Mouse (Mus musculus) mouse embryonic stem cell (cell line): Measurements from ENCODE around the gene Prkra.

Experiments
- in situ Hi-C, 2 experiments: fragments of 300-500 bp; cut with MboI; formaldehyde crosslinking; loops; 1 replicate in 1 of 2; 3 replicates in 1 of 2; pipeline ENCODE4 v1.14.3; 2019 to 2020; ENCODE audit warnings: low sequenced_read_pairs in 2 of 2, low pct_unique_long_range_greater_than_20kb in 1 of 2, mixed read lengths in 1 of 2; ENCODE audit not compliant: unreplicated experiment in 1 of 2

Gene Prkra

GRCm38 (mm10) chr2:76647883-76648570, at the start of gene Prkra, which contains the start of gene Pjvk:
Prkra (minus strand) TSS chr2:76648015.
Pjvk (plus strand) TSS chr2:76648476.
- in situ Hi-C loops, result no loop called here

GRCm38 (mm10) chr2:76695290-76695689, 47.5 kb upstream of the Prkra start:
- in situ Hi-C loops, result no loop called here

DNA sequence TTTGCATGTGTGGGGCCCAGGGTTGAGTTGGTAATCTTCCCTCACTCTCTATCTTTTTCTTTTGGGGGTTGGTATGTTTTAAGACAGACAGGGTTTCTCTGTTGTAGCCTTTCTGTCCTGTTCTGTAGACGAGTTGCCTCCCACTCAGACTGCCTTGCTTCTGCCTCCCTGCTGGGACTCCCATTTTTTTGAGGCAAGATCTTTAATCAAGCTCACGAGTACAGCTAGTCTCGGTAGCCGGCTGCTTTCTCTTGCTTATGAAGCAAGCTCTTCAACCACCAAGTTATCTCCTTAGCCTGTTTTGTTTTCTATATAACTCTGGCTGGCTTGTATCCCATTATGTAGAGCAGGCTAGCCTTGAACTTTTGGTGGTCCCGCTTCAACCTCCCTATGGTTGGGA, 46.0 kb upstream of the Prkra start:
- in situ Hi-C loops, result no loop called here

- in situ Hi-C loops, result no loop called here
Measured at GRCm38 (mm10) chr2:76690436-76691204, 42.8 kb upstream of the Prkra start.

GRCm38 (mm10) chr2:76688162-76688561, 40.3 kb upstream of the Prkra start:
- in situ Hi-C loops, result no loop called here

DNA sequence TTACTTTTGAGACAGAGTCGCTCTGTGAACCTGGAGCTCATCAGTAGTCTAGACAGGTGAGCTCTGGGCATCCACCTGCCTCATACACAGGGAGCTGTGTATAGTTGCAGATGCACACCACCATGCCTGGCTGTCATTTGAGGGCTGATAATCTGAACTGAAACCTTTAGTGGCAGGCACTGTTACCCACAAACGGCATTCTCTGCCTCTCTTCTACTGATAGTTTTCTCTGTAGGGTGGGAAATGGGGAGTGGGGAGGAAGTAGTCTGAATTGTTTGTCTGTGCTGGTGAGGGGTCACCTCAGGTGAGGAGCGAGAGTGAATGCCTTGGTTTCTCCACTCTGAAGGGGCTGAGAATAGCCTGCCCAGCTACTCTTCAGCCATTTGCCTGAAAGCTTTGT, 39.8 kb upstream of the Prkra start:
- in situ Hi-C loops, result no loop called here

DNA sequence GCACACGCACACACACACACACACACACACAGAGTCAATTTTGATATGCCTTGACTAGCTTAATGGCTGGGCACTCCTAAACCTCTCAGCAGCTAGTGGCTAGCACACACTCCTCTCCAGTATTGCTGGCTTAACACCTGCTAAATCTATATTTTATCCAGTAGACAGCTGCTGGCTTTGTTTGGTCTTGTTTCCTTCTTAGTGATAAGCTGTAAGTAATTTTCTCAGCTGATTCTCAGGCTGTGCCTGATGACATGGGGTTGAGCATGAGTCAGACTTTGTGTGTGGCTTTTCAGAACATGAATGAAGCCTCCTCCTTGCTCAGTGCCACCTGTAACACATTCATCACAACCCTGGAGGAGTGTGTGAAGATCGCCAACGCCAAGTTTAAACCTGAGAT, 39.2 kb upstream of the Prkra start:
- in situ Hi-C loops, result no loop called here

DNA sequence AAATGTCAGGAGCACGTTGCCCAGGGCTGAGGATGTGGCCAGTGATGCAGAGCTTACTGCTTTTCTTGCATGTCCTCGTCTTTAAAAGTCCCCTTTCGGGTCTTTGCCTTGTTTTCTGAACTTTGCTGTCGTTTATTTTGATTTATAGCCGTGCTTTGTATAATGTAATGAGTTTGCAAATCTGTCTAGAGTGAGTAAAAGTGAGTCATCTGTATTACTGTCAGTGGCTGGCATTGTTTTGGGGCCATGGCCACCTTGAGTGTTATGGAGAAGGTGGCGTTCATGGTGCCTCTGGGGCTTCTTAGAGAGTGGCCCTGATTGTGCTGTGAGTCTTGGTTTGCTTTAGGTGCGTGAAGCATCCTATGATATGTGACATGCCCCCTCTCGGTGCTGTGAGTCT, 34.5 kb upstream of the Prkra start:
- in situ Hi-C loops, result no loop called here

GRCm38 (mm10) chr2:76676401-76677226, 28.8 kb upstream of the Prkra start:
- in situ Hi-C loops, result no loop called here

DNA sequence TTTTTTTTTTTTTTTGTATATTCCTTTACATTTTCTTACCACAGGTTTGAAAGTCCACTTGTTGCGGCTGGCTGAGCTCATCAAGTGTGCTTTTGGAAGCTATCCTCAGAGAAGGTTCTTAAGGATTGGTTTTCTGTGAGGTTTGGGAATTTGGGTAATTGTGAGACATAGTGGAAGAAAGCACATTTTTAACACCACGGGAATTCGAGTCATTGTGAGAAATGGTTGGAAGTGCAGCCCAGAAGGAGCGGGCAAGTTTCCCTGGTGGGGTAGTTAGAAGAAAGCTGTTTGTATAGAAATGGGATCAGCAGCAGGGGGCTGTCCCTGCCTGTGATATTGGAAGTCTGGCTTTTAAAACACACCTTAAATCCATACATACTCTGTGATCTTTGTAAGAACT, 28.1 kb upstream of the Prkra start:
- in situ Hi-C loops, result no loop called here

DNA sequence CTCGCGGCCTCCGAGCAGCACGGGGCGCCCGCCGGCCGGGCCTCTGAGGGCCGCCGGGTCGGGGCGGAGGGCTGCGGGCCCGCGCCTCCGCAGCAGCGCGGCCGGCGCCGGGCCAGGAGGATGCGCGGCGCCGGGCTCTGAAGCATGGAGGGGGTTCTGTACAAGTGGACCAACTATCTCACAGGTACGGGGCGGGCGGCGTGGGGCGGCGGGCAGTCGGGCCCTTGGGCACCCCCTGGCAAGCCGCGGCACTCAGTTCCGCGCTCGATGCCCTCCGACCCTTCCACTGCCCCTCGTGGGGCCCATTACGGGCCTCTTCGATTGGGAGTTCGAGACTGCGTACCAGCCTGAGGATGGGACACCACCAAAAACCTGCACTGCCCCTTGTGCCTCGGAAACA, 27.6 kb upstream of the Prkra start:
- in situ Hi-C loops, result no loop called here

DNA sequence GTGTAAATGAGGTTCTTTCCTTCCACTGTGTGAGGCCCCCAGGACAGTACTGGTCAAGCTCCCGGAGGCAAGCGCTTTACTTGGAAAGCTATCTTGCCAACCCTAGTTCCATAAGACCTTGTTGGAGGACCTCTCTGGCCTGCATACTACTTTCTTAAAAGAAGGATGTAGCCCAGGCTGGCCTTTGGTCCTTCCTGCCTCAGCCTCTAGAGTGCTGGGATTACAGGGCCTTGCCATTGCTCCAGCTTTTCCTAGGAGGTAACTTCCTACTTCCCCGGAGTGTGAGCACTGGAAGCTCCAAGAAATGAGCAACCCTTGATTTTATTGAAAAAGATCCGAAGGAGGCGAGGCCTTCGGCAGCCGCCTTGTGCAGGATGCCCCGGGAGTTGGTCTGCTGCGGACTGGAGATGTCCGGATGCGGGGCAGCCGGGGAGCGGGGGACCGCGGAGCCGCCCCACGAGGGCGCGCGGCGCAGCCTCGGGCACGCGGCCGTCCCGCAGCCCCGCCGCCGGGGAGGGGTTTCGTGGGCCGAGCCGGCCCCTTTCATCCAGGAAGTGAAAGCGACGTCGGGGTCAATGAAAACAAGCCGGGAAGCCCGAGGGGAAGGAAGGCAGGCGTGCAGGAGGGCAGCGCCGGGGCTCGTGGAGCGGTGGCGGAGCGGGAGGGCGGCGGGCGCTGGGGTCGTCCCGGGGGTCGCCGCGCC, 27.1 kb upstream of the Prkra start, which contains the start of gene Plekha3:
Plekha3 (plus strand) TSS at position 557 of the 703 bp plus-strand sequence.
- in situ Hi-C loops, result no loop called here

- in situ Hi-C loops, result no loop called here
Measured at GRCm38 (mm10) chr2:76673472-76674081, 25.8 kb upstream of the Prkra start.

DNA sequence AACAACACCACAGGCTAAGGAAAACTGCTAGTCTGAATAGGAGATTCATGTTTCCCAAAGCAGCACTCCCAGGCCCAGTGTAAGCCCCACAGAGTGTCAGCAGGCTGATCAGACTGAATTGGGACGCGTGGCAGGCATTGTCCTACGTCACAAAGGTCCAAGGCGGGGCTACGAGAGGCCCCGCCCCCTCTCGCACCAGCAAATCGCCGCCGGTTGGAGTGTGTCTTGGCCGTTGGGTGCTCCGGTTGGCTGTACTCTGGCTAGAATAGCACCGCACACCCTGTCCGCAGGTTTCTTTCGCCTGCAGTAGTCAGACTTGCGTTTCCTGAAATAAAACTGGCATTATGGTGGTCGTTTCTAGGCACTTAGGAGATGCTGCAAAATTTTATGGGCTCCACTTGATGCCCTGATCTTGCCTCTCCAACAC, 25.2 kb upstream of the Prkra start, which contains the start of gene Fkbp7:
Fkbp7 (minus strand) TSS at position 151 of the 427 bp plus-strand sequence.
- in situ Hi-C loops, result no loop called here

DNA sequence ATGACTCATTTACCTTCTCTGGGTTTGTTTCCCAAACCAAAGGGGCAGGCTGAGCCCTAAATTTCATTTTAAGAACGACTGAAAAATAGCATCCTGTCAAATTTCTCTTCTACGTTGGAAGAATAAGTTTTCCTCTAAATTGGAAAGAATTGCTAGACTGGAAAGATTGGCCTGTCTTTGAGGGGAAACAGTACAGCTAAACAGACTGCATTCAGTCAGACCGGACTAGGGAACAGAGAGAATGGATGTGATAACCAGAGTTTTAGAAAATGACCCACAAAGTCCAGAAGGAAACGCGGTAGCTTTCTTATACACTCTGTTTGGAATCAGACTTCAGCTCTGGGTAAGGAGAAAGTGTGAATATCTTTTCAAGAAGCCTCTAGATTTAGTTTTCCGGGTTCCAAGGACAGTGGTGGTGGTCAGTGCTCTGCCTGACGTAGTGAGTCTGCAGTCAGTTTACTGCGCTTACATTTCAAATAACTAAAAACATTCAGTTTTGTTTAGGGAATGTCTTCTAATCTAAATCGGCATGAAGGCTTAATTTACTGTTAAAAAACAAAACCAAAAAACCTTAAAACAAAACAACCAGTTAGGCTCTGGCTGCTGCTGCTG, 24.4 kb upstream of the Prkra start:
- in situ Hi-C loops, result no loop called here

DNA sequence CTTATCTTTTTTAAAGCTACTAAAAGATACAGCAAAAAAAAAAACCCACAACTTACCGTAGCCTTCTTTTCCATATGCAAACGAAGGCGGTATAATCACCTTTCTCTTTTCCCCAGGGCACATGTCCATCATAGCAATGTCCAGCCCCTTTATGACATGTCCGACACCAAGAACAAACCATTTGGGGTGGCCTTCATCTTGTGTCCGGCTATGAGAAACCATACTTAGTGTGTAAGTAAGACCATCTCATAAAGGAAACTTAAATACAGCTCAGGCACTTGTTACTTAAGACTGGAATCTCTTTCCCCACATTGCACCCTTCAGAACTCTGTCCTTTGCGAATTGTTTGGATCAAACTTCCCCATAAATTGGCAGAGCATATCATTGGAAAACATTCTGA, 23.8 kb upstream of the Prkra start:
- in situ Hi-C loops, result no loop called here

DNA sequence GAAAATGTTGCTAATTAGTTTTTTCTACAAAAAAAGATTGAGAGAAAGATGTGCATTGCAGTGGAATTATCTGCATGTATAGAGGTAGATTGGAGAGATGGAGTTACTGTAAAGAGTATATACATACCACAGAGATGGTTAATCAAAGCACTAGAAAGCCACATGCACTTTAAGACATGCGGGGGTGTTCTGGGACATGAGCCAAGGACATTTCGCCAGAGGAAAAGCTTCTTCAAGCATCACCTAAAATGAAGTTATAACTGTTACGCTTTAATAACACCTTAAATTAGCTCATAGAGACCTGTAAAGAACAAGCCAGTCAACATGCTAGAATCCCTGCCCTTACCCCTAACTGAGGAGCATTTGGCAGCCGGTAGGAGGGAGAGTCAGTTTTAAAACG, 19.4 kb upstream of the Prkra start:
- in situ Hi-C loops, result no loop called here

- in situ Hi-C loops, result no loop called here
Measured at GRCm38 (mm10) chr2:76665531-76665930, 17.7 kb upstream of the Prkra start.
